Mouse (Mus musculus): ENCODE measurements around the gene Dppa5a. TPM values are rescaled to one million over a fixed set of nuclear protein-coding genes. Genes with fewer than 3 reads are reported as not detected.

Dppa5a gene
- polyA plus RNA-seq, 1 experiment from 2014 or later: 3.8 TPM

DNA sequence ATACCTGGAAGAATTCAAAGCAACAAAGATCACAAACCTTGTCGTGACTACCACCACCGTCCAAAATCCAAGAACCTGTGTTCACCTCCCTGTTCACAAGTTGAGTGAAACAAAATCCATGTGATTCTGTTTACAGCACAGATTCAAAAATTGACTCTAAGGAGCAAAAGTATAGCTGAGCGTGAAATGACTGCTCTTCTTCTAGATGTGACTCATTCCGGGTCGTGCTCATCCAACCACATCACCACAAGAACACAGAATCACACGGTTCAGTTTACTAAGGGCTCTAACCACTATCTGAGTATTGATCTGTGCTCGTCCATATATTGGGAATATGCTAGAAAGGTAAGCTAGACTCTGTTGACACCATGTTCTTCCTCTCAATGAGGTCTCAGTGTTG lies 19.0 kb upstream of the Dppa5a start:
- no peaks in the 10 kb centered on the region for H3K36me3 ChIP-seq (ENCODE audit: control insufficient read depth, insufficient read depth)
- no peaks in the 10 kb centered on the region for H3K9me3 ChIP-seq (ENCODE audit: control insufficient read depth, low read length)
- no peak overlapping the region for H3K9ac ChIP-seq (replicated peaks; ENCODE audit: low read depth, low read length)
- H3K27ac ChIP-seq (ENCODE audit: low read length): no peak overlapping the region
- no peak overlapping the region for H3K4me2 ChIP-seq (ENCODE audit: low read length)
- no peak overlapping the region for H3K4me3 ChIP-seq (replicated peaks; ENCODE audit: low read length)
- WGBS: 92% methylated on average over 7 of the region's 7 CpGs
- no peaks in the 10 kb centered on the region for H3K4me1 ChIP-seq (replicated peaks; ENCODE audit: control insufficient read depth, insufficient read depth, low read length)
- ATAC-seq: no peak
- no peaks in the 10 kb centered on the region for H3K27me3 ChIP-seq (replicated peaks; ENCODE audit: control insufficient read depth, insufficient read depth, low read length)

DNA sequence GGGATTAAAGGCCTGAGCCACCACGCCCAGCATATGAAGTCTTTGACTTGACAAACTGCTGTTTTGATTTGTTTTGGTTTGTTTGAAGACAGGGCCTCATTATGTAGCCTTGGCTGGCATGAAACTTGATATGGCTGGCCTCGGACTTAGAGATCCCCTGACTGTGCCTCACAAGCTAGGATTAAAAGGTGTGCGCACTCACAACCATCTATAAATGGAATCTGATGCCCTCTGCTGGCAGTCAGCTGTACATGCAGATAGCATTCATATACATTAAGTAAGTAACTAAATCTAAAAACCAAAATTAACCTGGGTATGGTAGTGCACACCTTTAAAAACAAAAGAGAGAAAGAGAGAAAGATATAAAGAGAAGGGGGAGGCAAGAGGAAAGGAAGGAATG lies 17.9 kb upstream of the Dppa5a start:
- H3K36me3 ChIP-seq (ENCODE audit: control insufficient read depth, insufficient read depth): no peaks in the 10 kb centered on the region
- ATAC-seq: no peak
- WGBS: 45% methylated on average over 3 of the region's 3 CpGs
- no peaks in the 10 kb centered on the region for H3K4me1 ChIP-seq (replicated peaks; ENCODE audit: control insufficient read depth, insufficient read depth, low read length)
- no peak overlapping the region for H3K27ac ChIP-seq (ENCODE audit: low read length)
- H3K9me3 ChIP-seq (ENCODE audit: control insufficient read depth, low read length): no peaks in the 10 kb centered on the region
- H3K4me3 ChIP-seq (replicated peaks; ENCODE audit: low read length): no peak overlapping the region
- H3K9ac ChIP-seq (replicated peaks; ENCODE audit: low read depth, low read length): no peak overlapping the region
- H3K4me2 ChIP-seq (ENCODE audit: low read length): no peak overlapping the region
- H3K27me3 ChIP-seq (replicated peaks; ENCODE audit: control insufficient read depth, insufficient read depth, low read length): no peaks in the 10 kb centered on the region

DNA sequence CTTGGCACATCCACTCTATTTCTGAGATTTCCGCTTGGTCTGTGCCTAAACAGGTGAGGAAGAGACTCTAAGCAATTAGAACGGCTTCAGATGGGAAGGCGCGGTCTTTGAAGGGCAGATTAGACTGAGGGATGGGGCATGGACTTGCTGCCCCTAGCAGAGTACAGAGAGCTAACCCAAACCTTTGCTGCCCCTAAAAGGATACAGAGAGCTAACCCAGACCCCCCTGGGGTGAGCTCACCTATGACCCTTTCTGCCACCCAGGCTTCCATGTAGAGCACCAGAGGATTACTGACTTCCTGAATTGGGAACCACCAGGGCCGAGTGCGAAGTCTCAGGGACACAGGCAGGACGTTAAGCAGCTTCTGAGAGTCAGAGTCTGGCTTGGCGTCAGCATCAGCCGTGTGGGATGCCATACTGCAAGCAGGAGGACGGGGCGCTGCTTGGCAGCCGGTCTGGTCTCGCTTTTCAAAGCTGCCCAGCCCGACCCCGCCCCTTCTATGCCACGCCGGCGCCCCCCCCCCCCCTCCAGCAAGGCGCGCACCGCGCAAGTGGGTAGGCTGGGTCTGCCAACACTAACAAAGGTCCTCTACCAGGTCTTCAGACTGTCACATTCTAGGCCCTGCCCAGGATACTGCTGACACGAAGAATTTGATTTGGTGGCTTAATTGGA lies 10.3 kb upstream of the Dppa5a start, which contains the start of gene Ooep:
Gene Ooep, minus strand, starts transcription at position 613 of the 673 bp plus-strand sequence.
- no peaks in the 10 kb centered on the region for H3K36me3 ChIP-seq (ENCODE audit: control insufficient read depth, insufficient read depth)
- no peaks in the 10 kb centered on the region for H3K9me3 ChIP-seq (ENCODE audit: control insufficient read depth, low read length)
- peak within 1 kb of the TSS; percentile 58 for H3K9ac ChIP-seq (replicated peaks; ENCODE audit: low read depth, low read length)
- H3K4me3 ChIP-seq (replicated peaks; ENCODE audit: low read length): peak within 1 kb of the TSS; percentile 42
- under 1% methylated on average over 18 of the region's 23 CpGs for WGBS
- peak within 1 kb of the TSS; percentile 80 for H3K4me2 ChIP-seq (ENCODE audit: low read length)
- ATAC-seq: peak; percentile 97
- H3K27ac ChIP-seq (ENCODE audit: low read length): no peak within 1 kb of the TSS
- H3K4me1 ChIP-seq (replicated peaks; ENCODE audit: control insufficient read depth, insufficient read depth, low read length): peaks cover 14% of the 10 kb centered on the region
- H3K27me3 ChIP-seq (replicated peaks; ENCODE audit: control insufficient read depth, insufficient read depth, low read length): no peaks in the 10 kb centered on the region

DNA sequence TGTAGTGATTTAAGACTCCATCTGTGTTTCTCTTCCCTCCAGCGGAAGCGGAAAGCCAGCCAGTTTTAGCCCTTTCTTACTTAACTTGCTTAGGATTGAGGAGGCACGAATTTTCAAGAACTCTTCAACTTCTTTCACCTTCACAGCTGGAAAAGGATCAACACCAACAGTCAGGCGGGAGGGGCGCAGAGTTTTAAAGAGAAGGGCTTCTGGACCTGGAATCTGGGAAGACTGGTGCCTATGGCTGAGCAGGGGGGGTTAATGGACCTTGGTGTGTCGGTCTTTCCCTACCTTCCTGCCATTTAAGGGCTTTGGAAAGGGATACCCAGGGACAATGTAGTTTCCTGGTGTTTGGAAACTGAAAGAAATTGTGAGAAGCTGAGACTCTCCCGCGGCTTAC lies 9.6 kb upstream of the Dppa5a start:
- Histone ChIP-seq H3K4me3 (replicated peaks; ENCODE audit: low read length) (peak overlapping the region; percentile 42), H3K27me3 (replicated peaks; ENCODE audit: control insufficient read depth, insufficient read depth, low read length) (no peaks in the 10 kb centered on the region), H3K9me3 (ENCODE audit: control insufficient read depth, low read length) (no peaks in the 10 kb centered on the region), H3K36me3 (ENCODE audit: control insufficient read depth, insufficient read depth) (no peaks in the 10 kb centered on the region), H3K4me2 (ENCODE audit: low read length) (peak overlapping the region; percentile 80), H3K27ac (ENCODE audit: low read length) (no peak overlapping the region), H3K9ac (replicated peaks; ENCODE audit: low read depth, low read length) (peak overlapping the region; percentile 58), H3K4me1 (replicated peaks; ENCODE audit: control insufficient read depth, insufficient read depth, low read length) (peaks cover 14% of the 10 kb centered on the region)
- WGBS: 18% methylated on average over 8 of the region's 8 CpGs
- ATAC-seq: no peak

DNA sequence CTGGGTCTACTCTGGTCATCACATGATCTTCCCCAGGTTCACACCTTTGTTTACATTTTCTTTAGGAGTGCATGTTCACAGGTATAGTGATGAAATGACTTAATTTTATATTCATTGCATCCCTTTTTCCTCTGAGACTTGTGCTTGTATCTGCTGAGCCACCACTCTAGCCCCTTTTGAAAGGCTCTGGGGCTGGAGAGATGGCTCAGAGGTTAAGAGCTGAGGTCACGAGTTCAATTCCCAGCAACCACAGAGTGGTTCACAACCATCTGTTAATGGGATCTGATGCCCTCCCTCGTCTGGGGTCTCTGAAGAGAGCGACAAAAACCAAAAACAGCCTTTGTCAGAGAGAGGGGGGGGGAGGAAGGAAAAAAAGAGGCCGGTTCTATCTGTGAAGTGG lies 7.5 kb upstream of the Dppa5a start:
- H3K27ac ChIP-seq (ENCODE audit: low read length): no peak overlapping the region
- H3K27me3 ChIP-seq (replicated peaks; ENCODE audit: control insufficient read depth, insufficient read depth, low read length): no peaks in the 10 kb centered on the region
- 86% methylated on average over 4 of the region's 4 CpGs for WGBS
- no peak overlapping the region for H3K4me3 ChIP-seq (replicated peaks; ENCODE audit: low read length)
- no peak overlapping the region for H3K4me2 ChIP-seq (ENCODE audit: low read length)
- H3K9ac ChIP-seq (replicated peaks; ENCODE audit: low read depth, low read length): no peak overlapping the region
- no peaks in the 10 kb centered on the region for H3K36me3 ChIP-seq (ENCODE audit: control insufficient read depth, insufficient read depth)
- H3K4me1 ChIP-seq (replicated peaks; ENCODE audit: control insufficient read depth, insufficient read depth, low read length): peaks cover 14% of the 10 kb centered on the region
- ATAC-seq: no peak
- H3K9me3 ChIP-seq (ENCODE audit: control insufficient read depth, low read length): no peaks in the 10 kb centered on the region

DNA sequence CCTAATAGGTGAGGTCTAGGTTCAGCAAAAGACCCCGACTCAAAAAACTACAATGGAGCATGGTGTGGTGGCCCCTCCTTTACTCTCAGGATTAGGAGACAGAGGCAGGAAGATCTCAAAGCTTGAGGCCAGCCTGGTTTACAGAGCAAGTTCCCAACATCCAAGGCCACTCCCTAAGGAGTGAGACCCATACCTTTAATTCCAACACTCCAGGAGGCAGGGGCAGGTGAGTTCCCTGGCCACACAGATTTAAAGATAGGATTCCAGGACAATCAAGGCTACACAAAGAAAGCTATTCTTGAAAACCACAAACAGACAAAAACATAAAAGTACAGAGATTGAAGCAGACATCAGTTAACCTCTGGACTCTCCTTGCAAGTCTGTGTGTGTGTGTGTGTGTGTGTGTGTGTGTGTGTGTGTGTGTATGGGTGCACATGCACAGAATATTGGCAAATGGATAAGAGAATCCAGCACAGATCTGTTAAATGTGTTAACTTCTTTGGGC lies 7.0 kb upstream of the Dppa5a start:
- 76% methylated on average over 1 of the region's 1 CpGs for WGBS

DNA sequence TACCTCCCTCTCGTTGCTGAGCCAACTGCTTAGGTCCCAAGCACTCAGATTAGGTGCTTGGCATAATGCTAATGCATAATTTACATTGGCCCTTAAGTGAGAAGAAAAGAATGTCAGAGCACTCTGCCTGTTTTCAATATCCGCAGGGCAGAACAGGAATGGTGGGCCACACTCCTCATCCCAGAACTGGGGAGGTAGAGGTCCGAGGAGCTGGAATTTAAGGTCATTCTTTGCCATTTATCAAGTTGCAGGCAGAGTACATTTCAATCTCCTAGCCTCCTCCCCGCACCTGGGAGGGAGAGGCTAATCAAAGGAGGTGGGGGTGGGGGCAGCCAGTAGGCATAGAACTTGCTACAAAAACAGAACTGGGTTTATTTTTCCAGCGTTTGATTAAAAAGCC lies 6.4 kb upstream of the Dppa5a start:
- Histone ChIP-seq H3K27me3 (replicated peaks; ENCODE audit: control insufficient read depth, insufficient read depth, low read length) (no peaks in the 10 kb centered on the region), H3K36me3 (ENCODE audit: control insufficient read depth, insufficient read depth) (no peaks in the 10 kb centered on the region), H3K9ac (replicated peaks; ENCODE audit: low read depth, low read length) (no peak overlapping the region), H3K4me2 (ENCODE audit: low read length) (no peak overlapping the region), H3K27ac (ENCODE audit: low read length) (no peak overlapping the region), H3K4me1 (replicated peaks; ENCODE audit: control insufficient read depth, insufficient read depth, low read length) (peaks cover 14% of the 10 kb centered on the region), H3K9me3 (ENCODE audit: control insufficient read depth, low read length) (no peaks in the 10 kb centered on the region), H3K4me3 (replicated peaks; ENCODE audit: low read length) (no peak overlapping the region)
- WGBS: 64% methylated on average over 5 of the region's 5 CpGs
- no peak for ATAC-seq

More for the DNA sequence above, 7.0 kb upstream of the Dppa5a start:
- no peak overlapping the region for H3K4me3 ChIP-seq (replicated peaks; ENCODE audit: low read length)
- H3K9me3 ChIP-seq (ENCODE audit: control insufficient read depth, low read length): no peaks in the 10 kb centered on the region
- H3K4me1 ChIP-seq (replicated peaks; ENCODE audit: control insufficient read depth, insufficient read depth, low read length): peaks cover 14% of the 10 kb centered on the region
- H3K9ac ChIP-seq (replicated peaks; ENCODE audit: low read depth, low read length): no peak overlapping the region
- no peak overlapping the region for H3K4me2 ChIP-seq (ENCODE audit: low read length)
- H3K36me3 ChIP-seq (ENCODE audit: control insufficient read depth, insufficient read depth): no peaks in the 10 kb centered on the region
- ATAC-seq: no peak
- no peaks in the 10 kb centered on the region for H3K27me3 ChIP-seq (replicated peaks; ENCODE audit: control insufficient read depth, insufficient read depth, low read length)
- no peak overlapping the region for H3K27ac ChIP-seq (ENCODE audit: low read length)

DNA sequence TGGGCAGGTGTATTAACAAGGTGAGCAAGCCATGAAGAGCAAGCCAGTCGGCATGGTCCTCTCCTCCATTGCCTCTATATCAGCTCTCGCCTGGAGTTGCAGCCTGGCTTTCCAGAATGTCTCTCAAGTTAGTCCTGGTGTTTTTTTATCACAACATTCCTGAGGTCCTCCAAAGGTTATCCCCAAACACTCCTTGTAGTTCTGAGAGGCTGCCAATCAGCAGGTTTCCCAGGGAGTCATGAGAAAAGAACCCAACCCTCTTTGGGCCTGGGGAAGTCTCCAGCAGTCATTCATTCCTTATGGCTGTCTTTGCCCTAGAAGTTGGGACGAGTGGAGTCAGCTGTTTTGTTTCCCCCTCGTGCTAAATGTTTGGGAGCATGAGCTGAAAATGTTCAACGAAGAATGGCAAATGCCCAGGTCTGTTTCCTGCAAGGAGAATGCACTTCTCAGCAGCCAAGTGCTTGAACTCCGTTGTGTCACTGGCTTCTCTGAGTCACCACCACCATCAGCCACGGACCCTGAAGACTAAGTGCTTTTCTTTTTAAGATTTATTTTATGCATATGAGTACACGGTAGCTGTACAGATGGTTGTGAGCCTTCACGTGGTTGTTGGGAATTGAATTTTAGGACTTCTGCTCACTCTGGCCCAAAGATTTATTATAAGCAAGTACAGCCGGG lies 5.0 kb upstream of the Dppa5a start:
- ATAC-seq: no peak
- no peak overlapping the region for H3K9ac ChIP-seq (replicated peaks; ENCODE audit: low read depth, low read length)
- no peak overlapping the region for H3K4me2 ChIP-seq (ENCODE audit: low read length)
- peaks cover 6% of the 10 kb centered on the region for H3K4me1 ChIP-seq (replicated peaks; ENCODE audit: control insufficient read depth, insufficient read depth, low read length)
- H3K4me3 ChIP-seq (replicated peaks; ENCODE audit: low read length): no peak overlapping the region
- no peak overlapping the region for H3K27ac ChIP-seq (ENCODE audit: low read length)
- no peaks in the 10 kb centered on the region for H3K9me3 ChIP-seq (ENCODE audit: control insufficient read depth, low read length)
- no peaks in the 10 kb centered on the region for H3K27me3 ChIP-seq (replicated peaks; ENCODE audit: control insufficient read depth, insufficient read depth, low read length)
- 86% methylated on average over 10 of the region's 10 CpGs for WGBS
- H3K36me3 ChIP-seq (ENCODE audit: control insufficient read depth, insufficient read depth): no peaks in the 10 kb centered on the region

DNA sequence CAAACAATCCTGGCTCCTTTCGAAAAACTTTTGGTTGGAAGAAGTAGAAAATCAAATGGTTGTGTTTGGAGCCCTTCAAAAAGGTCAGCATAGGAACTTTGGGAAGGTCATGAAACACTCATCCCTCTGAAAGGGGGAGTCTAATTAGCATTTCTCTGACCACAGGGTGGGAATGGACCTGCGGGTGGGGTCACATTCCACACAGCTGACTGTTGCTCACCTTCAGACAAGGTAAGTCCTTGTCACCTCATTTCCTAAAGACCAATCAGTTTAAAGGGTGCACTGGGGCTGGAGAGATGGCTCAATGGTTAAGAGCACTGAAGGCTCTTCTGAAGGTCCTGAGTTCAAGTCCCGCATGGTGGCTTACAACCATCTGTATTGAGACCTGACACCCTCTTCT lies 3.5 kb upstream of the Dppa5a start:
- no peak for ATAC-seq
- Histone ChIP-seq H3K9ac (replicated peaks; ENCODE audit: low read depth, low read length) (no peak overlapping the region), H3K4me1 (replicated peaks; ENCODE audit: control insufficient read depth, insufficient read depth, low read length) (no peaks in the 10 kb centered on the region), H3K9me3 (ENCODE audit: control insufficient read depth, low read length) (no peaks in the 10 kb centered on the region), H3K36me3 (ENCODE audit: control insufficient read depth, insufficient read depth) (no peaks in the 10 kb centered on the region), H3K27ac (ENCODE audit: low read length) (no peak overlapping the region), H3K4me3 (replicated peaks; ENCODE audit: low read length) (no peak overlapping the region), H3K4me2 (ENCODE audit: low read length) (no peak overlapping the region), H3K27me3 (replicated peaks; ENCODE audit: control insufficient read depth, insufficient read depth, low read length) (no peaks in the 10 kb centered on the region)
- 98% methylated on average over 3 of the region's 3 CpGs for WGBS
